Mouse (Mus musculus): ENCODE measurements around the gene Gcnt1. TPM values are rescaled to one million over a fixed set of nuclear protein-coding genes. Genes with fewer than 3 reads are reported as not detected.

The Gcnt1 gene
- total RNA-seq, 2 experiments from 2014 or later, result 13.5 to 15.6 TPM

DNA sequence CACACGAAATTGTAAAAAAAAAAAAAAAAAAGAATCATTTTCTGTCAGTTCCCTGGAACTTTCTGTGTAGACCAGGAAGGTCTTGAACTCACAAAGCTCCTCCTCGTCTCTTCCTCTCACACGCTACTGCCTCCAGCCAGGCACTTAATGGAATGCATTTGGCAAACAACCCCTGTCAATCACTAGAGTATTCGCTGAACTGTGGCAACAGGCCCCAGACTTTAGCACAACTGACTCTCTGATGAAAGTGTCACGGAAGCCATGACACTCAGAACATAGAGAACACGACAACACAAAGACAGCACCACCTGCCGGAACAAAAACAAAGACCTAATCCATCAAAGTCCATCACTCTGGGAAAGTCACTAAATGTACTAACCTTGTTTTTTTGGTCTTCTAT is 3.1 kb downstream of the Gcnt1 start:
- no peak for DNase-seq (ENCODE audit: low spot score)
- intact Hi-C loops (cut with DNase I), result no loop called here

DNA sequence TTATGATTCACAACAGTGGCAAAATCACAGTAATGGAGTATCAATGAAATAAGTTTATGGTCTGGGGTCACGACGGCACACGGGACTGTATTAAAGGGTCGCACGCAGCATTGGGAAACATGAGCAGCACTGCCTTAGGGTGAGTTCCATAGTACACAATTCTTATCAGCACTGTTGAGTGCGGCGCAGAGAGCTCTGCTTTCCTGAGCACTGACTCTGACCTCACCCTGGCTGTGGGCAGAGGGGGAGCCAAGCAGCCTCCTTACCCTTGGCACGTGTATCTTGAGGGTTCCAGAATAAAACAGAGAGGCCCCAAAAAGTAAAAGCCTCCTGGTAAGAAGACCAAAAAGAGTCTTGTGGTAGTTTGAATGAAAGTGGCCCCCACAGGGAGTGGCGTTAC is 4.1 kb downstream of the Gcnt1 start:
- intact Hi-C loops (cut with DNase I), result no loop called here
- no peak for DNase-seq (ENCODE audit: low spot score)

DNA sequence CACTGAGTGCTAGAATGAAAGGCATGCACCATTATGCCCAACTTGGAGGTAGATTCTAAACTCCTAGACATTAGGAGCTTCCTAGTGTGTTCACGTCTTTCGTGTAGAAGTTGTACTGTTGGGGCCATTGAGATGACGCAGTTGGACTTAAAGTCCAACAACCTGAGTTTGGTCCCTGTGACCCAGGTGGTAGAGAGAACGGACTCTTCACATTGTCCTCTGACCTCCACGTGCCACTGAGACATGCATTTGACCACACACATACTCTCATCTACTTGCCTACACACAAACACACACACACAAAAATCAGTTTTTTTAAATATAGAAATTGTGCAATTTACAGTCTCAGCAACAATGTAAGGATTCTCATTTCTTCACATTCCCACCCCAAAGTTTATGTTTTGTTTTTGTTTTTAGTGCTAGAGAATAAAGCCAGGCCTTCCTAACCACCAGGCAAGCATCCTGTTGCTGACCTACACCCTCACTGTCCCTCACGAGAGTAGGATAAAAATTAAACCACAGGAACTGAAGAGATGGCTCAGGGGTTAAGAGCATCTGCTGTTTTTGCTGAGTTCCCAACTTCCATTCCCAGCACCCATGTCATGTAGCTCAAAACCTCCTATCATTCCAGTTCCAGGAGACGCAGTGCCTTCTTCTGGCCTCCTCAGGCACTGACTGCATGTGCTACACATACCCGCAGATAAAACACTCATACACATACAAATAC is 6.1 kb downstream of the Gcnt1 start:
- intact Hi-C loops (cut with DNase I), result no loop called here
- no peak for DNase-seq (ENCODE audit: low spot score)

GRCm38 (mm10) chr19:17364741-17365140 is 7.9 kb downstream of the Gcnt1 start:
- intact Hi-C loops (cut with DNase I), result loop anchor here (2.0 kb wide), 1 partner anchor 240 kb away; no protein-coding TSS in a partner anchor
- no peak for DNase-seq (ENCODE audit: low spot score)

GRCm38 (mm10) chr19:17361181-17361580 is 11.5 kb downstream of the Gcnt1 start:
- intact Hi-C loops (cut with DNase I), result no loop called here
- DNase-seq (ENCODE audit: low spot score), result no peak

- no peak for DNase-seq (ENCODE audit: low spot score)
- intact Hi-C loops (cut with DNase I), result loop anchor here (10.0 kb wide), 1 partner anchor 135 kb away; no protein-coding TSS in a partner anchor
These were observed 13.2 kb downstream of the Gcnt1 start for GRCm38 (mm10) chr19:17359315-17359890.

- DNase-seq (ENCODE audit: low spot score), result no peak
- intact Hi-C loops (cut with DNase I), result loop anchor here (2.0 to 10.0 kb wide), 2 partner anchors 133 to 195 kb away; no protein-coding TSS in a partner anchor
These were observed 15.3 kb downstream of the Gcnt1 start for GRCm38 (mm10) chr19:17357391-17357790.

- DNase-seq (ENCODE audit: low spot score), result no peak
- intact Hi-C loops (cut with DNase I), result loop anchor here (2.0 to 10.0 kb wide), 2 partner anchors 132 to 194 kb away; no protein-coding TSS in a partner anchor
These were observed 15.7 kb downstream of the Gcnt1 start for GRCm38 (mm10) chr19:17356932-17357331.

GRCm38 (mm10) chr19:17355950-17356867 is 16.4 kb downstream of the Gcnt1 start:
- intact Hi-C loops (cut with DNase I), result loop anchor here (2.0 to 10.0 kb wide), 2 partner anchors 131 to 193 kb away; no protein-coding TSS in a partner anchor
- DNase-seq (ENCODE audit: low spot score), result peak; percentile 51

DNA sequence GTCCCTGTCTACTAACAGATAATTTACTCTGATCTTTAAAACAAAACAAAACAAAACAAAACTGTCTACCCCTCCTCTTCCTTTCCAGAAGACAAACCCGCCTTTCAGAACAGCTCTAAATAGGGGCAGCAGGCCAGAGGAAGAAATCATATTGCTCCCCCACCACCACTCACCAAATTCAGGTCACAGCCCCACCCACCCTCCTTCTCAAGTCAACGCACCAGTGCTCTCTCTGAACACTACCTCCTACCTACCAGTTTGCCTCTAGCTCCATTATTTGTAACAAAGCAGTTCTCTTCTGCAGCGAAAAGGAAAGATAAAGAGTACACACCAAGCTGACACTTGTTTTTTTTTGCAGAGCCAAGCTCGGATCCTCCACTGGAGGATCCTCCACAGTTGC is 17.3 kb downstream of the Gcnt1 start:
- intact Hi-C loops (cut with DNase I), result loop anchor here (10.0 kb wide), 1 partner anchor 131 kb away; no protein-coding TSS in a partner anchor
- DNase-seq (ENCODE audit: low spot score), result no peak

- DNase-seq (ENCODE audit: low spot score), result no peak
- intact Hi-C loops (cut with DNase I), result loop anchor here (10.0 kb wide), 1 partner anchor 130 kb away; no protein-coding TSS in a partner anchor
These were observed 17.8 kb downstream of the Gcnt1 start for GRCm38 (mm10) chr19:17354797-17355196.

GRCm38 (mm10) chr19:17354362-17354761 is 18.3 kb downstream of the Gcnt1 start:
- intact Hi-C loops (cut with DNase I), result loop anchor here (10.0 kb wide), 1 partner anchor 130 kb away; no protein-coding TSS in a partner anchor
- no peak for DNase-seq (ENCODE audit: low spot score)

DNA sequence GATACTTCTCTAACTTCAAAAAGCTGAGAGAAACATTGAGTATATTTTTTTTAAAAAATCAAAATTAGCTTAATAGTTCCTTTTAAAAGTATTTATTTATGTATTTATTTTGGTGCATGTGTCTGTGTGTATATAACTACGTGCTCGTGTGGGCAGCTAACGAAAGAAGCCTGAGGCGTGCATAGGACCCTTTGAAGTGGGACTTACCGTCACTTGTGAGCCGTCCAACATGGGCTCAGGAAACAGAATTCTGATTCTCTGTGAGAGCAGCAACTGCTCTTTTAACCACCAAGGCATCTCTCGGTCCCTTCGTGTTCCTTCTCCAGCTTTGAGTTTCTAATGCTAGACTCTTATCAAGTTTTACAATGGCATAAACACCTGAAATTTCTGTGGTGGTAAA is 18.9 kb downstream of the Gcnt1 start:
- DNase-seq (ENCODE audit: low spot score), result no peak
- intact Hi-C loops (cut with DNase I), result loop anchor here (10.0 kb wide), 1 partner anchor 129 kb away; no protein-coding TSS in a partner anchor

DNA sequence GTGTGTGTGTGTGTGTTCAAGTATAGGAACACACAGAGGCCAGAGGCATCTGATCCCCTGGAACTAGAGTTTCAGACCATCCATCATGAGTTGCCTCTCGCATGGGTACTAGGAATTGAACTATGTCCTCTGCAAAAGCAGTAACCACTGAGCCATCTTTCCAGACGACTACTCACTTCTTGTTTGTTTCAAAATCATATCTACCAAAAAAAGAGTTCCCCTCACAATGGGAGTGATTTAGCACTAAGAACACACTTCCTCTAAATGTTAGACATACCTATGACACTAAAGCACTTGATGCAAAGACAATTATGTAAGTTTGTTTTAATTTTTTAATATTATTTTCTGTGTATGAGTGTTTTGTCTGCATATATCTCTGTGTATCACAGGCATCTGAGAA is 24.8 kb downstream of the Gcnt1 start:
- no peak for DNase-seq (ENCODE audit: low spot score)
- intact Hi-C loops (cut with DNase I), result no loop called here

GRCm38 (mm10) chr19:17346716-17347474 is 25.7 kb downstream of the Gcnt1 start:
- no peak for DNase-seq (ENCODE audit: low spot score)
- intact Hi-C loops (cut with DNase I), result no loop called here

DNA sequence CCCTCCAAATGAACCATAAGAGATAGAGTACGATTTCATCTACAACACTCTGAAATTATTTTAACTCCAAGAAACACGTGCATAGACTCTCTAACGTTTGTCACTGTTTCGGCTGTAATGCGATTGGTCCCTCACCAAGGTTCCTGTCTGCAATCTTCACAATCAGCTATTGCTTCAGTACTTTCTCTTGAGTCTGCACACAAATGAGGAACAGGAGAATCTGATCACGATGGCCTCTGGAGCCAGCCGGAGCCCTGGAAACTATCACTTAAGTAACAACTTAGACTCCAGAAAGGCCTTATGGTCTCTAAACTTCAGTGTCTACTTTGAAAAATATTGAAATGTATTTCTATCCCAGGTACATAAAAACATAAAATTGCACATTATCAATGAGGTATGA is 27.8 kb downstream of the Gcnt1 start:
- intact Hi-C loops (cut with DNase I), result no loop called here

DNA sequence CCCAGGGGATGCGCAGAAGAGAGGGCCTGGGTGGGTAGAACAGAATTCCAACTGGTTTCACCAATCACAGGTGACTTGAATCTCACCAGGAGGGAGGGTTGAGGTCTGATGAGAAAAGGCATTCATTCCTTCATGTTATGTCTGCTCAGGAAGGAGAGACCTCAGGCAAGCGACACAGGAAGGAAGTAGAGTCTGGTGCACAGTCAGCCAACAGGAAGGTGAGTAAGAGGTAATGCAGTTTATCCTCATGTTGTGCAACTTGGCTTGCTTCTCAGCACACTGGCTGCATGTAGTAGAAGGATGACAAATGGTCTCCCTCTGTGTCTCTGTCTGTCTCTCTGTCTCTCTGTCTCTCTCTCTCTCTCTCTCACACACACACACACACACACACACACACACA is 33.1 kb downstream of the Gcnt1 start:
- intact Hi-C loops (cut with DNase I), result no loop called here
- DNase-seq (ENCODE audit: low spot score), result no peak

More for the DNA sequence above, 27.8 kb downstream of the Gcnt1 start:
- DNase-seq (ENCODE audit: low spot score), result no peak

- intact Hi-C loops (cut with DNase I), result no loop called here
- DNase-seq (ENCODE audit: low spot score), result no peak
These were observed 35.5 kb downstream of the Gcnt1 start for GRCm38 (mm10) chr19:17337057-17337679.

DNA sequence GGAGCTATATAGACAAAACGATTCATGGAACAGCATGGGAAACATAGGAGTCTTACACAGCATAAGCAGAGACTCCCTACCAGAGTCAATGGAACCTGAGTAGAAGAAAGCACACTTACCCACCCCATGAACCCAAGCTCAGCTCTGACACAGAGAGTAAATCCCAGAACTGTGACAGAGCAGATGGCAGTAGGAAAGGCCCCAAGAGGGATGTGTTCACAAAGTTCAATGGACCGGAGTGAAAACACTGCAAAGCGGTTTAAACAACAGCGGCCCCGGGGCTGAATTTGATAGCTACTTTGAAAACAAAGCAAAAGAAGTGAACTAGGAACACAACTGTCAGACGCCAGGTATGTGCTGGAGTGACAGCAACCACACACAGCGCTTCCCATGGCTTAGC is 36.0 kb downstream of the Gcnt1 start:
- no peak for DNase-seq (ENCODE audit: low spot score)
- intact Hi-C loops (cut with DNase I), result no loop called here

All from heart, postnatal 25 days (tissue).